In the genomic region with DNA sequence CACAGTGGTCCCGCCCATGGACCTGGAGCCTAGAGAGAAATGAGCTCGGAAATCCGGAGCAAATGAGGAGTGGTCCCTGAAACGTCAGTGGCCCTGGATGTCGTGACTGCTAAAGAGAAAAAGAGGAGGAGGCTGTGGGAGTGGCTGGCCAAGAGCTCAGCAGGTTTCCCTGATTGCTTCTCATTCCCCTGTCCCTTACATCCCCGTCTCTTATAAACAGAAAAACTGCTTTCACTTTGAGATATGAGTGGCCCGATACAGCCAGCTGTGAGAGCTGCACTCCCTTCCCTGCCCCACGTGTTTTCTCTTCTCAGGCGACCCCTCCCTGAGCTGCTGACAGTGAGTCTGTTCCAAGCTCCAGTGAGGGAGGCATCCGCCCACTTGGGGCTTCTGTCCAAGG, we compare ENCODE assay signal across 7 mouse cellular contexts. TPM values are rescaled to one million over a fixed set of nuclear protein-coding genes. Genes with fewer than 3 reads are reported as not detected.
DNase-seq lines count a peak whose midpoint lies in the region; ATAC-seq and TF ChIP-seq lines count a peak whose summit lies in the region.
"Not testable (repeated sequence)": the region's sequence is repeated elsewhere in the genome, so short reads cannot be mapped to it uniquely, and the experiment has no call there.

No protein-coding gene starts in this region.

- dilution Hi-C loops in CH12.LX (cut with MboI; ENCODE audit: extremely low pct_ligation_motif_present, extremely low pct_unique_long_range_greater_than_20kb, low sequenced_read_pairs): not testable (repeated sequence)

- H3K27ac ChIP-seq in CH12.LX (ENCODE audit: insufficient read depth, low read depth): peak overlapping the region; percentile 64
- H3K27ac ChIP-seq in heart, embryonic 15.5 days; liver, embryonic 12.5 days; lung, postnatal 0 days (ENCODE audit: low read length); small intestine, adult 2 months (ENCODE audit: insufficient read depth, low read depth, low read length): not testable (repeated sequence)
- peak overlapping the region; percentile 43 for H3K27ac ChIP-seq in kidney, adult 2 months (ENCODE audit: insufficient read depth, low read depth, low read length)

- H3K4me1 ChIP-seq in CH12.LX (ENCODE audit: control insufficient read depth in 1 of 2, insufficient read depth in 2 of 2): peaks cover 14 to 20% of the 10 kb centered on the region in 2 experiments
- H3K4me1 ChIP-seq in heart, embryonic 15.5 days (replicated peaks): peaks cover 12% of the 10 kb centered on the region
- not testable (repeated sequence) for H3K4me1 ChIP-seq in kidney, adult 2 months (ENCODE audit: control insufficient read depth, insufficient read depth, low read length); small intestine, adult 2 months (ENCODE audit: control insufficient read depth, insufficient read depth, insufficient read length, low read length)
- peaks cover 30% of the 10 kb centered on the region for H3K4me1 ChIP-seq in liver, embryonic 12.5 days
- H3K4me1 ChIP-seq in lung, postnatal 0 days (ENCODE audit: insufficient read depth, low read depth, low read length): peaks cover 17% of the 10 kb centered on the region; the same call in 1 of the 2 replicates

- 3% methylated on average over 10 of the region's 10 CpGs for WGBS in heart, embryonic 15.5 days
- WGBS in kidney, adult 2 months: 6% methylated on average over 9 of the region's 10 CpGs
- 7% methylated on average over 10 of the region's 10 CpGs for WGBS in liver, embryonic 12.5 days (ENCODE audit: insufficient replicate concordance)
- 1% methylated on average over 8 of the region's 10 CpGs for WGBS in lung, postnatal 0 days
- WGBS in small intestine, adult 2 months: 2% methylated on average over 10 of the region's 10 CpGs

- peak overlapping the region; percentile 36; the same call in 1 of the 2 replicates for H3K4me2 ChIP-seq in CH12.LX (ENCODE audit: insufficient read depth, low read depth, poor library complexity, severe bottlenecking)
- H3K4me2 ChIP-seq in heart, embryonic 15.5 days: peak overlapping the region; percentile 50
- peak overlapping the region; percentile 59 for H3K4me2 ChIP-seq in liver, embryonic 12.5 days
- peak overlapping the region; percentile 22; the same call in 1 of the 2 replicates for H3K4me2 ChIP-seq in lung, postnatal 0 days (replicated peaks; ENCODE audit: low read depth, low read length)

- H3K9ac ChIP-seq in CH12.LX (ENCODE audit: insufficient read depth, low read depth): peak overlapping the region; percentile 66
- H3K9ac ChIP-seq in heart, embryonic 15.5 days; liver, embryonic 12.5 days; lung, postnatal 0 days (replicated peaks; ENCODE audit: low read depth): not testable (repeated sequence)

- H3K36me3 ChIP-seq in CH12.LX (replicated peaks in 1 of 2; ENCODE audit: control insufficient read depth in 1 of 2, insufficient read depth in 1 of 2, low read length in 1 of 2); heart, embryonic 15.5 days; kidney, adult 2 months (ENCODE audit: control insufficient read depth, insufficient read depth, low read length); liver, embryonic 12.5 days; lung, postnatal 0 days (ENCODE audit: insufficient read depth, low read length); small intestine, adult 2 months (ENCODE audit: control insufficient read depth, insufficient read depth, low read length): not testable (repeated sequence)

- not testable (repeated sequence) for TF ChIP-seq POLR2A in CH12.LX (IDR thresholded peaks at IDR 0.05; ENCODE audit: low read depth, low read length); kidney, adult 2 months (IDR thresholded peaks at IDR 0.05; ENCODE audit: low read depth, low read length); small intestine, adult 2 months (IDR thresholded peaks at IDR 0.05; ENCODE audit: low read depth, low read length)

- not testable (repeated sequence) for TF ChIP-seq CTCF in CH12.LX (conservative IDR thresholded peaks at IDR 0.05 in 1 of 2, IDR thresholded peaks at IDR 0.05 in 1 of 2; ENCODE audit: low read depth in 2 of 2, low read length in 2 of 2); kidney, adult 2 months (conservative IDR thresholded peaks at IDR 0.05; ENCODE audit: insufficient read depth, insufficient read length, low read depth, low read length); lung, postnatal 0 days (IDR thresholded peaks at IDR 0.05); small intestine, adult 2 months (IDR thresholded peaks at IDR 0.05; ENCODE audit: extremely low read depth, insufficient read length, insufficient replicate concordance, low read depth, low read length)

- in situ Hi-C loops in CH12.LX (cut with MboI; ENCODE audit: low pct_ligation_motif_present, low pct_unique_long_range_greater_than_20kb, low sequenced_read_pairs): not testable (repeated sequence)

- DNase-seq in CH12.LX (ENCODE audit: extremely low read depth): not testable (repeated sequence)
- DNase-seq in gastrocnemius, adult 18-20 months (ENCODE audit: low spot score): peak; percentile 4
- peak; percentile 26 for DNase-seq in kidney, adult 2 months
- peak; percentile 25 for DNase-seq in lung, postnatal 0 days (ENCODE audit: low spot score)

- not testable (repeated sequence) for TF ChIP-seq EP300 in CH12.LX (IDR thresholded peaks at IDR 0.05; ENCODE audit: low read length); lung, postnatal 0 days (IDR thresholded peaks at IDR 0.05)

- not testable (repeated sequence) for H3K9me3 ChIP-seq in CH12.LX (replicated peaks; ENCODE audit: low read length); heart, embryonic 15.5 days (replicated peaks); liver, embryonic 12.5 days (replicated peaks); lung, postnatal 0 days (ENCODE audit: low read length)

- not testable (repeated sequence) for TF ChIP-seq RAD21 in CH12.LX (IDR thresholded peaks at IDR 0.05; ENCODE audit: low read depth, low read length)

- peaks cover 12% of the 10 kb centered on the region for H3K27me3 ChIP-seq in CH12.LX (replicated peaks)
- not testable (repeated sequence) for H3K27me3 ChIP-seq in heart, embryonic 15.5 days; kidney, adult 2 months (replicated peaks; ENCODE audit: control insufficient read depth, insufficient read depth, low read length); liver, embryonic 12.5 days (replicated peaks); lung, postnatal 0 days (replicated peaks; ENCODE audit: insufficient read depth, low read length); small intestine, adult 2 months (ENCODE audit: control insufficient read depth, insufficient read depth, low read length)

- H3K4me3 ChIP-seq in CH12.LX (replicated peaks in 1 of 3; ENCODE audit: low read depth in 2 of 3, low read length in 2 of 3, poor library complexity in 1 of 3): peak overlapping the region in 2 of 3 experiments; percentile 16 to 57
- H3K4me3 ChIP-seq in heart, embryonic 15.5 days: peak overlapping the region; percentile 33
- peak overlapping the region; percentile 13; the same call in 1 of the 2 replicates for H3K4me3 ChIP-seq in kidney, adult 2 months (ENCODE audit: insufficient read depth, low read depth, low read length)
- peak overlapping the region; percentile 40 for H3K4me3 ChIP-seq in liver, embryonic 12.5 days
- not testable (repeated sequence) for H3K4me3 ChIP-seq in lung, postnatal 0 days (ENCODE audit: low read depth, low read length)
- peak overlapping the region; percentile 38 for H3K4me3 ChIP-seq in small intestine, adult 2 months (ENCODE audit: low read depth, low read length)

- not testable (repeated sequence) for ATAC-seq in heart, embryonic 15.5 days (replicated peaks; ENCODE audit: insufficient number of reproducible peaks, insufficient read depth, low FRiP score, low read depth); liver, embryonic 12.5 days; lung, postnatal 0 days

- not testable (repeated sequence) for H3K79me2 ChIP-seq in CH12.LX (replicated peaks; ENCODE audit: control insufficient read depth, extremely low read depth, insufficient read depth, poor library complexity, severe bottlenecking)

RNA-seq across cellular contexts. Expression of a gene that starts 14.1 kb away (rescaled TPM):
- total RNA-seq in CH12.LX (2012; rRNA removed): 4.7 and 5.4 TPM in 2 replicates
- 8.4 and 9.6 TPM in 2 replicates for total RNA-seq in CH12.LX (2014; rRNA removed)
- polyA plus RNA-seq in CH12.LX (2012; ENCODE audit: insufficient read length, low read depth): 2.4 and 3.7 TPM in 2 replicates
- total RNA-seq in gastrocnemius, adult 18-20 months (2021): 1 to 10 TPM; 1.1 to 1.2 TPM
- 4.9 and 6.9 TPM in 2 replicates for polyA plus RNA-seq in heart, embryonic 15.5 days (2015; fragmentation: Nextera tagmentation; extraction: Ambion mirVana)
- 1.0 and 1.2 TPM in 2 replicates for polyA plus RNA-seq in kidney, adult 2 months (2012; rRNA removed)
- polyA plus RNA-seq in liver, embryonic 12.5 days (2016; fragmentation: Nextera tagmentation; extraction: Ambion mirVana): 4.1 TPM in 2 replicates
- 8.8 and 9.0 TPM in 2 replicates for polyA plus RNA-seq in lung, postnatal 0 days (2015; fragmentation: Nextera tagmentation; extraction: Ambion mirVana)
- polyA plus RNA-seq in small intestine, adult 2 months (2012; rRNA removed): 2.5 and 2.6 TPM in 2 replicates

RNA-seq across cellular contexts. Expression of a gene that starts 24.6 kb away (rescaled TPM):
- total RNA-seq in CH12.LX (2012; rRNA removed): 6.1 and 6.8 TPM in 2 replicates
- 16.7 and 18.1 TPM in 2 replicates for total RNA-seq in CH12.LX (2014; rRNA removed)
- 4.5 TPM in 2 replicates for polyA plus RNA-seq in CH12.LX (2012; ENCODE audit: insufficient read length, low read depth)
- total RNA-seq in gastrocnemius, adult 18-20 months (2021): 10 to 100 TPM in 1 of 2 experiments, 1 to 10 TPM in 1; 9.4 to 10.3 TPM
- 9.3 and 11.0 TPM in 2 replicates for polyA plus RNA-seq in heart, embryonic 15.5 days (2015; fragmentation: Nextera tagmentation; extraction: Ambion mirVana)
- 0.64 and 1.1 TPM in 2 replicates for polyA plus RNA-seq in kidney, adult 2 months (2012; rRNA removed)
- polyA plus RNA-seq in liver, embryonic 12.5 days (2016; fragmentation: Nextera tagmentation; extraction: Ambion mirVana): 7.8 and 8.4 TPM in 2 replicates
- polyA plus RNA-seq in lung, postnatal 0 days (2015; fragmentation: Nextera tagmentation; extraction: Ambion mirVana): 10.3 and 11.3 TPM in 2 replicates
- 0.08 and 0.15 TPM in 2 replicates for polyA plus RNA-seq in small intestine, adult 2 months (2012; rRNA removed)

RNA-seq across cellular contexts. Expression of a gene that starts 51.7 kb away (rescaled TPM):
- total RNA-seq in CH12.LX (2012; rRNA removed) (7.9 and 8.4 TPM in 2 replicates), CH12.LX (2014; rRNA removed) (11.9 and 12.5 TPM in 2 replicates)
- 3.6 and 3.8 TPM in 2 replicates for polyA plus RNA-seq in CH12.LX (2012; ENCODE audit: insufficient read length, low read depth)
- total RNA-seq in gastrocnemius, adult 18-20 months (2021): 1 to 10 TPM in 1 of 2 experiments, under 1 TPM in 1; 0.66 to 1.0 TPM
- polyA plus RNA-seq in heart, embryonic 15.5 days (2015; fragmentation: Nextera tagmentation; extraction: Ambion mirVana): 2.8 and 4.9 TPM in 2 replicates
- 0.76 and 0.80 TPM in 2 replicates for polyA plus RNA-seq in kidney, adult 2 months (2012; rRNA removed)
- polyA plus RNA-seq in liver, embryonic 12.5 days (2016; fragmentation: Nextera tagmentation; extraction: Ambion mirVana): 1.8 and 3.1 TPM in 2 replicates
- polyA plus RNA-seq in lung, postnatal 0 days (2015; fragmentation: Nextera tagmentation; extraction: Ambion mirVana): 5.8 and 6.1 TPM in 2 replicates
- polyA plus RNA-seq in small intestine, adult 2 months (2012; rRNA removed): 0.20 TPM in 1 of 2 replicates, not detected in the other
